Mouse (Mus musculus): ENCODE measurements around the gene Glt8d2.
"Not testable (repeated sequence)": the region's sequence is repeated elsewhere in the genome, so short reads cannot be mapped to it uniquely, and the experiment has no call there.

Gene Glt8d2

GRCm38 (mm10) chr10:82646083-82646482 is 44.4 kb downstream of the Glt8d2 start:
- no peak for DNase-seq (ENCODE audit: low read depth)

DNA sequence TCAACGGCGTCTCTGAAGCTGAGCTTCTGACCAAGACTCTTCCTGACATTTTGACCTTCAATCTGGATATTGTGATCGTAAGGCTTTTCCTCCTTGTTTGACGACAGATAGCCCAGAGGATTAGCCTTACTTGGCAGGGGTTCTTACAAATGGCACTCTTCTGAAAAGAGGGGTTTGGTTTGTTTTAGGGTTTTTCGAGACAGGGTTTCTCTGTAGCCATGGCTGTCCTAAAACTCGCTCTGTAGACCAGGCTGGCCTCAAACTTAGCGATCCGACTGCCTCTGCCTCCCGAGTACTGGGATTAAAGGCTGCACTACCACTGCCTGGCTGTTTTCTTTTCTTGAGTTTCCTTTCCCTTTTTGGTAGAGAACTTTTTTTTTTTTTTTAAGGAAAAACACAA is 49.0 kb downstream of the Glt8d2 start:
- DNase-seq (ENCODE audit: low read depth) = no peak

GRCm38 (mm10) chr10:82639032-82639698 is 51.3 kb downstream of the Glt8d2 start:
- no peak for DNase-seq (ENCODE audit: low read depth)

DNA sequence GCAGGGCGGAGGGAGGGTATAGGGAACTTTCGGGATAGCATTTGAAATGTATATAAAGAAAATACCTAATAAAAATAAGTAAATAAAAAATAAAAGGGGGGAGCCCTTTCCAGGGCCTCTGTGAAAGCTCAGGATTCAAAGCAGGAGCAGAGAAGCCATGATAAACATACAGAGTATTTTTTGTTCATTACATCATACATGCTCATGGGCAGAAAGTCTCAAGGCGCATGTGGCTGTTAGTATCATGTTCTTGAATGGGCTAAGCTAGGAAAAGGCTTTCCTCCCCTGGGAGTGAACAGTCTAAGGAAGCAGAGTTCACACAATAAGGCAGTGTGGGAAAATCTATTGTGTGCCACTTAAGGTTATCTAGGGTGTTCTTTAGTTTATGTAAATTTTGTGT is 54.1 kb downstream of the Glt8d2 start:
- no peak for DNase-seq (ENCODE audit: low read depth)

DNA sequence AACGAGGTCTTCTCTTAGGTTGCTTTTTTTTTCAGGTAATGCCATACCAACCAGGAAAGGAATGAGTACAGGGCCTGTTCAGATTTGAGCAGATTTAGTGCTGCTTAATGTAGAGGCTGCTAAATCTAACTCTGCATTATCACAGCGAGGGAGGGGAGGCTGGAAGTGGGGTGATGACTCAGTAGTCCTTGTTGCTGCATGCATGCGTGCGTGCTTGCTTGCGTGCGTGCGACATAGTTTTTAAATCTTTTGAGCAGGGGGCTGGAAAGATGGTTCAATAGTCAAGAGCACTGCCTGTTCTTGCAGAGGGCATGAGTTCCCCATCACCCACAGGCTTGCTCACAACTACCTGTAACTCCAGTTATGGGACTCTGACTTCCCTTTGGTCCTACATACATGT is 56.1 kb downstream of the Glt8d2 start:
- no peak for DNase-seq (ENCODE audit: low read depth)

GRCm38 (mm10) chr10:82632496-82633280 is 57.8 kb downstream of the Glt8d2 start:
- no peak for DNase-seq (ENCODE audit: low read depth)

DNA sequence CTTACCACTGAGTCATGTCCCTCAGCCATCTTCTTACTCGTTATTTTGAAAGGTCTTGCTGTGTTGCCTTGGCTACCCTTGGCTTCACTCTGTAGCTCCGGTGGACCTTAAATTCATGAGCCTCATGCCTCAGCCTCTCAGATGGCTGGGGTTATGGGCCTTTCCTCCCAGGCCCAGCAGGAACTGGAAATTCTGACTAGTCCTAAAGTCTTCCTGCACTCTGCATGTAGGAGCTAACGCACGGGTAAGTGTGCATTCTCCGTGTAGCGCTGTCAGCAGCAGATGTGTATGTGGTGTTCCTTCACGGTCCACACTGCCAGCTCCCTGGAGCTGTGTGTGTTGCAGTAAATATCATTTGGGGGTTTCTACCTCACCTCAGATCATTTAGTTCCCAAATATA is 59.3 kb downstream of the Glt8d2 start:
- DNase-seq (ENCODE audit: low read depth) = peak; percentile 30

DNA sequence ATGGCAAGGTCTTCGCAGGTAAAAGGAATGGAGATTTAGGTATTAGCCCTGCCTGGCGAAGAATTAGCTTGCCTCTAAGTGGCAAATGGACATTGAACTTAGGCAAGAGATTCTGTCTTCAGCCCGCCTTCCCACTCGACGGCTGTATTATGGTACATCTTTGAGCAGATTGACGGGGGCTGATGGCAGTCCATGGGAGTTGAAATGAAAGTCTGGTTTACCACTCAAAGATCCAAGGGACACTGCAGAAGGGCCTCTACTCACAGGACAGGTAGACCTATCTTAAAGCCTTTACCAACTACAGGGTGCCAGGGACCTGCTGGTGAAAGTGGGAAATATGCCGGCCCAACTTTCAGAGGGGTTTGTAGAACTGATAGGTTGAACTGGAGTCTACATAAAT is 60.0 kb downstream of the Glt8d2 start:
- DNase-seq (ENCODE audit: low read depth) = peak; percentile 15

DNA sequence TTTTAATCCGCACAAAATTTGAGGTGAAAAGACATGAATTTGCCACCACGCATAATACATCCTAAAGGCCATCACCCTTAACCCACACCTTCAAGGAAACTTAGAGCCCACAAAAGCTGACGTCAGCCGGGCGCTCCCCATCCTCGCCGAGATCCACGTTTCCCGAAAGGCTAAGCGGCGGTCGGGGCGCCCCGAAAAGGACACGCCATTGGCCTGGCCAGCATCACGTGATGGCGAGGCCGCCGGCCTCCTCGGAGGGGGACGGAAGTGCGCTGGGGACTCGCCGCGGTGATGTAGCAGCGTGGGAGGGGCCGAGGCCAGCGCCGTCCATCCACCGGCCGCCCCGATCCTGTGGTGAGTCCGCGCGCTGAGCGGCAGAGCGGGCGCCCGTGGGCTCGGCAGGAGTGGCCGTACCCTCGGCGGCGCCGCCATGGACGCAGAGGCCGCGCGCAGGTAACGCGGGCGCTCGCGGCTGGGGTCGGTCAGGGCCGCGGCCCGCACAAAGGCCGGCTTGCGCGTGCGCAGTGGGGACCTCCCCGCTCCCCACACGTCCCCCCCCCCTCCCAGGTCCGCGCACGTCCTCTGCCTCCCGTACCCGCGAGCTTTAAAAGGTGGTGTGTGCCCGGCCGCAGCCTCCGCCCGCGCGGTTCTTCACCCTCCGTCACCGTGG is 60.7 kb downstream of the Glt8d2 start, which contains the start of gene Tdg:
Gene Tdg, plus strand, starts transcription at position 243 of the 670 bp plus-strand sequence.
- DNase-seq (ENCODE audit: low read depth) = peak; percentile 98

- DNase-seq (ENCODE audit: low read depth) = peak; percentile 66
These were observed 61.3 kb downstream of the Glt8d2 start for GRCm38 (mm10) chr10:82629111-82629585.

DNA sequence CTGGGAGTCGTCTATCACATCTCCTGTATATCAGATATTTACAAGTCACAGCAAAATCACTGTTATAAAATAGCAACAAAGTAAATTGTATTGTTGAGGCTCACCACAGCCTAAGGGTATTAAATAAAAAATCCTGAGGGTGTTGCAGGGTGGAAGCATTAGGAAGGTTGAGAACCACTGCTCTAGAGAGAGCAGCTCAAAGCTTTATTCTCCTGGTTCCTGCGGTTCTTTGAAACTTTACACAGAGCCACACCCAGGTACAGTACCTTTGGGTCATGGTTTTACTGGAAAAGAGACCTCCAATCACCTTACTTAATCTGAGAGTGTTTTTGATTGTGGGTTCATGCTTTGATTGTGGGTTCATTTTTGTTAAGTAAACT is 66.9 kb downstream of the Glt8d2 start:
- not testable (repeated sequence) for DNase-seq (ENCODE audit: low read depth)

DNA sequence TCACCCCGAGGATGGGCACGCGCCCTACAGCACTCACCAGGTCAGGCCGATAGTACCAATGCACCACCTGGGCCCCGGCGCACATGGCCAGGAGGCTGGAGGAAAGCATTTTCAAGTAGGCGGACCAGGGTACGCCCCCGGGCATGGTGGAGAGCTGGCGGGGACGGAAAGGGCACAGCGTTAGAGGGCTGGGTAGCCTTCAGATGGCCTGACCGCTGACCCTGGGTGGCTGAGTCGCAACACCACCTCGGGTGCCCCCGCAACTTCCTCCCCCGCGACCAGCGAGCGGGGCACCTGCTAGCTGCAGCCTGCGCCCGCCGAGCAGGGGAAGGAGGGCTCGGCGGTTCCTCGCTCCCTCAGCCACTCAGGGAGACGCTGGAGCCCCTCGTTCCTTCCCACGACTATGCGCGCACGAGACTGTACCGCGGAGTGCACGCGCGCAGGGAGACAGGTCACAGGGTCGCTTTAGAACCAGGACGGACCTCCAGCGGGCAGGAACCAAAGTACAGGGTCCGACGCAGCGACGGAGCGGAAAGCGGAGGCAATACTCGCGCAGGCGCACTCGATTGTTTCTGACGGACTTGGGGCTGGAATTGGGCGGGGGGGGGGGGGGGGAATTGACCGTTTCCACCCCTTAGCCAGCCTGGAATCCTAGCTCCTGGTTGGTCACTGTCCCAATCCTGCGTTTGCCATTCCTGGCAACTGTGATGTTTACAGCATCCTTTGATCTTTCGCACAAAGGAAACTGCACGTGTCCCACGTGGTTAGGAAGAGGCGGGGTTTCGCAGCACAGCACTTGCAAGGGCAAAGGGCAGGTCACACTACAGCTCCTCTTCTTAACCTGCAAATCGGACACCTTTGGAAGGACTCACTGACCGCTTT is 67.5 kb downstream of the Glt8d2 start, which contains the start of gene 1190007I07Rik:
Gene 1190007I07Rik, minus strand, starts transcription at position 558 of the 882 bp plus-strand sequence.
- DNase-seq (ENCODE audit: low read depth) = peak; percentile 91

GRCm38 (mm10) chr10:82622235-82622634 is 68.2 kb downstream of the Glt8d2 start:
- DNase-seq (ENCODE audit: low read depth) = no peak
